Mouse (Mus musculus) T-helper 2 cell (primary cell): ENCODE data around the gene Asns.

Experiments
- in situ Hi-C: fragments of 300-600 bp; cut with MboI, MseI; formaldehyde crosslinking; loops from one replicate; pipeline ENCODE4 v1.15.1; 2025; ENCODE audit warnings: high pct_unique_total_duplicates

The Asns gene

DNA sequence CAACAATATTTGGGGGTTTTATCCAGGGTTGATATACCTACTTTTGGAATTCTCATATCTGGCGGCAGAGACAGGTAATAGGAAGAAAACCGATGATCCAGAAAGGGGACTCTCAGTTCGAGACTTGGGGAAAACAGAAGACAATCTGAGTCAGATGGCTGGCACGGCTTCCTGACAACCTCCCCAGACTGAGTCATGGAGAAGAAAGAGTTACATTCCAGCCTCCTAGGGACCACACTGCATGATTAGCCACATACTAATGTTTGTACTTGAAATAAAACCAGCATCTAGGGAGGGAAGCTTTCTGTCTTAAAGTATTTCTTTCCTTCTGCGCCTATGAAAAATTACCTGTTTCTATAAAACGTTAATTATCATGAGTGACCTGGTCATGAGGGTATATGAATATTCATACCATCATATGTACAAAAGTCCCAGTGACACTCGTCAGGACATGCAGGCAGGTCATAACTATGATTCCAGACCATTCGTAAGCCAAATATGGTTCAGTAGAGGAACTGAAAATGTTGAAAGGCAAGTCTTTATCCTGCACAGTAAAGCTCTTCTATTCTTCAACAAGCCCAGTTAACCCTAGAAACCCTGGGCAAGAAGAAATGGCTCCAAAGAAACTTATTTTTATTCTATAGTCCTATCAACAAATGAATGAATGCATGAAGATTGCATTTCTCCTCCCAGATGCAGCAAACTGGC lies 16.7 kb downstream of the Asns start:
- in situ Hi-C loops = no loop called here

DNA sequence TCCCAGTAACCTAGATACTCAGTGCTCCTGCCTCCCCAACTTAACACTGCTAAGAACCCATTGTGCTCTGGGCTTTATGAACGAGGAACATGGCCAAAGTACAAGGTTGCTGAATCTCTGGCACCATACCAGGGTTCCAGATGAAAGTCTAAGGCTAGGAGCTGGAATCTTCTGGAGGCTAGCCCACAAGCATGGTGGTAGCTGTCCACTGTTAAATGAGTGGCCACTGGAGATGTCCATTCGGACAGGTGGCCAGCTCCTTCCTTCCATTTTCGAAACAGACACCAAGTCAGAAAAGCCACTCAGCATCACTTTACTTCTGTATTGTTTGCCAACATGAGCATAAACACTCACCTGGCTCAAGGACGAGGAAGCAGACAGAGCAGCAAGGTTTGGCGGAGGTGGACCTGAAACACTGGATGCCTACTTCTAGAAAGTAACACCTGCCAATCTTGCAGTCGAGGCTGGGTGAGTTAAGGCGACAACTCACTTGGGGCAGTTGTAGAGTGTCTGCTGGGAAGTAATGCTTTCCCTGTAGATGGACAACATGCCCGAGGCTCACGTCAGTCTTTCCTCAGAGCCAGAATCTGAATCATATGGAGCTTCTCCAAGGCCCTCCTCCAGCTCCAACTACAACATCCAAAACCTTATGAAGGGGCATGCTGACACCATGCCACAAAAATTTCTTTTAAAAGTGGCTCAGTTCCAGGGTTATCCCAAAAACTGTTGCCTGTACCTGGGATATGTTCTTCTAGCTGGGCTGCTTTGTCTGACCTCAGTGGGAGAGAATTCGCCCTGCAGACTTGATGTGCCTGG lies 20.4 kb downstream of the Asns start:
- in situ Hi-C loops = no loop called here

GRCm38 (mm10) chr6:7671429-7671828 lies 21.6 kb downstream of the Asns start:
- in situ Hi-C loops = no loop called here

- in situ Hi-C loops = no loop called here
Observed at GRCm38 (mm10) chr6:7670588-7670987, 22.5 kb downstream of the Asns start.

GRCm38 (mm10) chr6:7669721-7670120 lies 23.3 kb downstream of the Asns start:
- in situ Hi-C loops = loop anchor here (10.0 kb wide), 1 partner anchor 735 kb away; no protein-coding TSS in a partner anchor

- in situ Hi-C loops = loop anchor here (10.0 kb wide), 1 partner anchor 734 kb away; no protein-coding TSS in a partner anchor
Observed at GRCm38 (mm10) chr6:7668332-7668731, 24.7 kb downstream of the Asns start.

DNA sequence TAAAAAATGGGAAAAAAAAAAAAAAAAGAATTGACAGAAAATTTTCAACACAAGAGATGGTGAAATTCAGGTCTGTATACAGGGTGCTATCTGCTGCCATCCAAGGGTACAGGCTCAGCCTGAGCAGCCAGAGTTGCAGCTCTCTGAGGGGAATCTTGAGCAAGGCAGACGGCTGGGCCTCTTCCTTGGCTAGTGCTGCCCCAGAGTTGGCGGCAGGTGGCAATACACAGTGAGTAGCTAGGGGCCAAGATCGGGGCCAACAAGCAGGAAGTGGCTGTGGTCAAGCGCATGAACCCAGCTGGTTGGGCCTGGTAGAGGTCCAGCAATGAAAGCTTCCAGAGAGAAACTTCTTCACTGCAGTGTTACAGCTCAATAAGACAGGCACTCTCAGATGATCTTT lies 27.2 kb downstream of the Asns start:
- in situ Hi-C loops = loop anchor here (10.0 kb wide), 1 partner anchor 731 kb away; no protein-coding TSS in a partner anchor

- in situ Hi-C loops = loop anchor here (10.0 kb wide), 1 partner anchor 727 kb away; no protein-coding TSS in a partner anchor
Observed at GRCm38 (mm10) chr6:7661455-7661854, 31.6 kb downstream of the Asns start.

DNA sequence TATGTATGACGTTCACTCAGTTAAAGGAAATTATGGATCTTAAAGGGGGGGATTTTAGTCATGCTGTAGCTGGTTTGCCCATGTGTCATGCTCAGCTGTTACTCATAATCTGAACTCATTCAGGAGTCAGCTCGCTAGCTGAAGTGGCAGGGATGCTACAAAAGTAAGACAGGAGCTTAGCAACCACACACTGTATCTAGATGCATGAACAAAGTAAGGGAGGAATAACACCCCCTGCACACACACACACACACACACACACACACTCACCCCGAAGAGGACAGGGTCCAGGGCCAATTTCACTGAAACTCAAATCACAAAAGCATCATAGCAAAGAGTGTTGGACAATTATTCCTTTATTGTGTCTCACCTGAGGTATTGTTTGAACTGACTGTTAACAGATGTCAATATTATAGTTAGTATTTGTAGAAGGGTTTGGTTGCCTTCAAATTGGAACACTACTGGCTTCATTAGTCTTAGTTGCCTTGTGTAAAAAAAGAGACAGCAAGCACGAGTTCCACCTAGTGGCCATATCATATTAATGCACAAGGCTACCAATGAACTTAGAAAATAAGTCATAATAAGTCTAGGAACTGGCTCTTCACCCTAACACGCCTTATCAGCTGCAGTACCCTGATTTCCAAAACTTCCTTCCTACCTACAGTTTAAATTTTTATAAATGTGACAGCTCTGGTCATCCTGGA lies 32.5 kb downstream of the Asns start:
- in situ Hi-C loops = loop anchor here (10.0 kb wide), 1 partner anchor 726 kb away; no protein-coding TSS in a partner anchor

GRCm38 (mm10) chr6:7656601-7657000 lies 36.5 kb downstream of the Asns start:
- in situ Hi-C loops = no loop called here

DNA sequence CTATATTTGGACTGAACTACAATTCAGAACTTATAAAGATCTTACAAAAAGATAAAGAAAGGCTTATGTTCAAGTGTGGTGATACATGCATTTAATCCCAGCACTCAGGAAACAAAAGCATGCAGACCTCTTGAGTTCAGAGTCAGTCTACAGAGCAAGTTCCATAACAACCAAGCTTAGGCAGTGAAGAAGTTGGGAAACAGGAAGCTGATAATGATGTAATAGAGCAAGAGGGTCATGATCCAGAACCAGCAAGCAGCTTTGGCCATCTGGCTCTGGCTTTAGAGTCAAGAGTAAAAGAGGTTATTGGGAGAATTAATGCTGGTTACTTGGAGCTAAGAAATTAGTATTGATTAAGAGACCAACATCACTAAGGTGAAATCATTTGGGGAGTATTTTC lies 44.6 kb downstream of the Asns start:
- in situ Hi-C loops = no loop called here
